Mouse (Mus musculus) kidney, adult 2 months (tissue): ENCODE measurements at regions not wholly inside any gene's neighbourhood (a gene's known extent, or its start where the extent isn't known, plus 50 kb on each side); places are given as distances from the start of the nearest gene placed in this dataset.

Experiments
- DNase-seq: peaks from one replicate; pipeline ENCODE4 v3.0.0; 2021
- H3K27ac ChIP-seq: fragments of 200-500 bp; 2 replicates; pipeline ENCODE4 v1.5.1; 2012; ENCODE audit warnings: low read depth, low read length, control low read depth, inconsistent platforms; ENCODE audit not compliant: insufficient read depth
- H3K27me3 ChIP-seq: fragments of 200-500 bp; replicated peaks from 2 replicates; pipeline ENCODE4 v1.6.1; 2012; ENCODE audit warnings: mild to moderate bottlenecking, moderate library complexity, low read length, inconsistent platforms; ENCODE audit not compliant: control insufficient read depth, insufficient read depth
- H3K36me3 ChIP-seq: fragments of 200-500 bp; 2 replicates; pipeline ENCODE4 v1.6.1; 2012; ENCODE audit warnings: mild to moderate bottlenecking, moderate library complexity, low read length, inconsistent platforms; ENCODE audit not compliant: control insufficient read depth, insufficient read depth
- H3K4me1 ChIP-seq: fragments of 200-500 bp; 2 replicates; pipeline ENCODE4 v1.6.1; 2011; ENCODE audit warnings: low read length; ENCODE audit not compliant: control insufficient read depth, insufficient read depth
- H3K4me3 ChIP-seq: fragments of 200-500 bp; 2 replicates; pipeline ENCODE4 v1.5.1; 2011; ENCODE audit warnings: mild to moderate bottlenecking, low read depth, low read length, control low read depth; ENCODE audit not compliant: insufficient read depth
- CTCF ChIP-seq: fragments of 200-500 bp; conservative IDR thresholded peaks from 2 replicates; pipeline ENCODE4 v1.5.1; 2011; ENCODE audit warnings: low read depth, mild to moderate bottlenecking, control low read depth, low read length, moderate library complexity, mixed read lengths; ENCODE audit not compliant: insufficient read depth, insufficient read length
- POLR2A ChIP-seq: fragments of 200-500 bp; IDR thresholded peaks from one replicate; pipeline ENCODE4 v1.6.1; 2011; ENCODE audit warnings: low read depth, low read length, control low read depth
- WGBS: fragments of 180-500 bp; shearing (Covaris S2); methylation state at CpG from one replicate; pipeline ENCODE4 v1.1.7; 2018; 5-methylcytosine and 5-hydroxymethylcytosine counted together

DNA sequence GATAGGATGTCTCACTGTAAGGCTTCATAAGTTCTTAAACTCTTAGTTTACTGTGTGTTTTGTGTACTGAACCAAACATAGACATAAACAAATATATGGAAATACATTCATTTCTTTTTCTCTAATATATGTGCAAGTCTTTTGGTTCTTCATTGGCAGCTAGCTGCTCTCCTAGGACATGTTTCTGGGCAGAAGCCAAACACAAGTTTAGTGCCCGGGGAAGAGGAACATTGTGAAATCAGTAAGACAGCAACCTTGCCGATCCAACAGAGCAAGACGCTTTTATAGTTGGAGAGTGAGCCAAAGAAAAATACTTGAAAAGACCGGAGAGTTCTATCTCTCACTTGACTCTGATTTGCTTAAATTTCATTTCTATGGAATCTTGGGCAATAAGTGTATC lies 178.0 kb upstream of the Fst start:
- peak; percentile 67 for DNase-seq
- Histone ChIP-seq H3K4me3 (no peak overlapping the region), H3K4me1 (no peaks in the 10 kb centered on the region), H3K27ac (no peak overlapping the region), H3K27me3 (no peaks in the 10 kb centered on the region), H3K36me3 (no peaks in the 10 kb centered on the region)
- TF ChIP-seq CTCF (no peak), POLR2A (no peak)
- WGBS = 62% methylated on average over 4 of the region's 4 CpGs

- no peak for TF ChIP-seq POLR2A
- TF ChIP-seq CTCF = no peak
- Histone ChIP-seq H3K27ac (no peak overlapping the region), H3K27me3 (no peaks in the 10 kb centered on the region), H3K4me1 (no peaks in the 10 kb centered on the region), H3K36me3 (no peaks in the 10 kb centered on the region), H3K4me3 (no peak overlapping the region)
- 89% methylated on average over 2 of the region's 2 CpGs for WGBS
- DNase-seq = peak; percentile 11
Measured at GRCm38 (mm10) chr13:114639531-114639930, 178.5 kb upstream of the Mocs2 start.

- Histone ChIP-seq H3K36me3 (no peaks in the 10 kb centered on the region), H3K27me3 (no peaks in the 10 kb centered on the region), H3K4me1 (no peaks in the 10 kb centered on the region), H3K27ac (no peak overlapping the region), H3K4me3 (no peak overlapping the region)
- no peak for TF ChIP-seq POLR2A
- no peak for TF ChIP-seq CTCF
- DNase-seq = no peak
- WGBS = 72% methylated on average over 9 of the region's 9 CpGs
Measured at GRCm38 (mm10) chr13:114641688-114642390, 176.2 kb upstream of the Mocs2 start.

DNA sequence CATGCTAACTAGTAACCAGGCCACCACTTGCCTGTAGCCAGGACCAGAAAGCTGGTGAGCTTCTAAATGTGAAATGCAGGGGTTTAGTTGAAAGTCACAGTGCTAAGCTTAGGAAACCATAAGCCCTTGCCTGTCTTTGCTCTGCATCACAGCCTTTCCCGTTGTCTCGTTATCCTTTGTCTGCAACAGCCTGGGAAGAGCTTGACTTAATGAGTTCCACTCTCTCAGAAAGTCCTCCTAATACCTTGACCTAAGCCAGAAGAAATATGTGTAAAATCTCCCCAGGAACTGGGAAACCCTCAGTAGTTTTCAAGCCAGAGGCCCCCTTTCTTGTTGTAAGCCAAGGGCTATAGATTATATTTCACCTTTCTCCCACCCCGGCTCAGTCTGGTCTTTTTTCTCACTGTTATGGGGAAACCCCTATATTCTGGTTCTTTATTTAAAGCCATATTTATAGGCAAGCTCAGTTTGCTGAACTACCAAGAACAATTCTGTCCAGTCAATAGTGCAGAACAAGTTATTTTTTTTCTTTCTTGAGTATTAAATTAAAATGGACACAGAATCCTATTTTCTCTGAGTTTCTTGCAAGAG lies 175.0 kb upstream of the Mocs2 start:
- DNase-seq = no peak
- H3K36me3 ChIP-seq = no peaks in the 10 kb centered on the region
- 39% methylated on average over 3 of the region's 3 CpGs for WGBS
- no peaks in the 10 kb centered on the region for H3K4me1 ChIP-seq
- no peak overlapping the region for H3K27ac ChIP-seq
- no peak for TF ChIP-seq POLR2A
- no peaks in the 10 kb centered on the region for H3K27me3 ChIP-seq
- H3K4me3 ChIP-seq = no peak overlapping the region

GRCm38 (mm10) chr13:114643521-114643920 lies 174.5 kb upstream of the Mocs2 start:
- no peak overlapping the region for H3K27ac ChIP-seq
- DNase-seq = no peak
- no peaks in the 10 kb centered on the region for H3K4me1 ChIP-seq
- TF ChIP-seq CTCF = no peak
- no peak for TF ChIP-seq POLR2A
- WGBS = 30% methylated on average over 11 of the region's 11 CpGs
- no peaks in the 10 kb centered on the region for H3K27me3 ChIP-seq
- H3K4me3 ChIP-seq = no peak overlapping the region
- H3K36me3 ChIP-seq = no peaks in the 10 kb centered on the region

GRCm38 (mm10) chr13:114654267-114654666 lies 163.8 kb upstream of the Mocs2 start:
- Histone ChIP-seq H3K36me3 (no peaks in the 10 kb centered on the region), H3K27ac (no peak overlapping the region), H3K4me3 (no peak overlapping the region), H3K4me1 (no peaks in the 10 kb centered on the region), H3K27me3 (no peaks in the 10 kb centered on the region)
- 78% methylated on average over 7 of the region's 7 CpGs for WGBS
- DNase-seq = no peak
- TF ChIP-seq CTCF (no peak), POLR2A (no peak)

- no peak for DNase-seq
- Histone ChIP-seq H3K4me3 (no peak overlapping the region), H3K4me1 (no peaks in the 10 kb centered on the region), H3K27me3 (no peaks in the 10 kb centered on the region), H3K36me3 (no peaks in the 10 kb centered on the region), H3K27ac (no peak overlapping the region)
- 72% methylated on average over 4 of the region's 4 CpGs for WGBS
- no peak for TF ChIP-seq POLR2A
- TF ChIP-seq CTCF = no peak
Measured at GRCm38 (mm10) chr13:114654953-114655586, 163.0 kb upstream of the Mocs2 start.
